Mouse (Mus musculus): ENCODE measurements at regions not wholly inside any gene's neighbourhood (a gene's known extent, or its start where the extent isn't known, plus 50 kb on each side); places are given as distances from the start of the nearest gene placed in this dataset.

DNA sequence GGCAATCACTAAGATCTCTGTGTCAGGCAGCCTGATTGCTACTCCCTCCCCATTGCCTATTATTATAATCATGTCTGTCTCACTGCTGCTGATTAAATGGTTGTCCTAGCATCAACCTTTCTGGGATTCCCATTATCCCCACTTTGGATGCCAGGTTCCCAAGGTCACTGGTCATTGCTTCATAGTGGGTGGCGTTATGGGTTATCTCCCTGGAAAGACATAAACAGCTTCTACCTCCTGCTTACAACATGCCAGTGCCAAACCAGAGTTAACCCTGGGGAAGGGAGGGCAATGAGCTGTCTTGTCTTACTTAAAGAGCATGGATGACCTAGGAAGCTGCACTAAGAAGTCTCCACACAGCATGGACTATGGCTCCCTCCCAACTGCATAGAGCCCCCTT, 136.9 kb downstream of the Uaca start:
- ATAC-seq: no peak
- Histone ChIP-seq H3K4me3 (ENCODE audit: low read length) (no peak overlapping the region), H3K27ac (ENCODE audit: low read depth, low read length) (no peak overlapping the region), H3K36me3 (ENCODE audit: control insufficient read depth, insufficient read depth, low read length) (no peaks in the 10 kb centered on the region), H3K9ac (ENCODE audit: low read depth, low read length) (no peak overlapping the region), H3K27me3 (replicated peaks; ENCODE audit: control insufficient read depth, insufficient read depth, low read length) (no peaks in the 10 kb centered on the region), H3K9me3 (ENCODE audit: control insufficient read depth, low read length) (no peaks in the 10 kb centered on the region), H3K4me2 (ENCODE audit: low read length) (no peak overlapping the region), H3K4me1 (ENCODE audit: control insufficient read depth, insufficient read depth, low read depth, low read length) (no peaks in the 10 kb centered on the region)
- WGBS: 100% methylated on average over 1 of the region's 1 CpGs

DNA sequence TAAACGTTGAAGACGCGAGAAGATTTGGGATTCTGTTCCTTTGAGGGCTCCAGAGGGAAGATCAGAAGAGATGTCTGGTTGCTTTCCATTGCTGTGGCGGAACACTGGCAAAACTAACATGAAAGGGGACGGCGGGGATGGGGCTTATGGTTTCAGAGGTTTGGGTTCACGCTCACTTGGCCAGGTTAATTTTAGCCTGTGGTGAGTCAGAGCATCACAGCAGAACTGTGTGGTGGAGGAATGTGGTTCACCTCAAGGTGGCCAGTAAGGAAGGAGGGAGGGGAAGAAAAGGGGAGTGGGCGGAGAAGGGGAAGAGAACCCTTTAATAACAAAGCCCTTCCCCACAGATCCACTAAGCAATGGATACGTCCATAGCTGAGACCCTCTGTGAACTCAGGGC, 142.6 kb downstream of the Uaca start:
- H3K4me3 ChIP-seq (ENCODE audit: low read length): no peak overlapping the region
- H3K27ac ChIP-seq (ENCODE audit: low read depth, low read length): no peak overlapping the region
- H3K4me1 ChIP-seq (ENCODE audit: control insufficient read depth, insufficient read depth, low read depth, low read length): no peaks in the 10 kb centered on the region
- ATAC-seq: no peak
- no peak overlapping the region for H3K9ac ChIP-seq (ENCODE audit: low read depth, low read length)
- no peaks in the 10 kb centered on the region for H3K9me3 ChIP-seq (ENCODE audit: control insufficient read depth, low read length)
- H3K36me3 ChIP-seq (ENCODE audit: control insufficient read depth, insufficient read depth, low read length): no peaks in the 10 kb centered on the region
- H3K4me2 ChIP-seq (ENCODE audit: low read length): no peak overlapping the region
- 92% methylated on average over 9 of the region's 9 CpGs for whole genome bisulfite sequencing
- no peaks in the 10 kb centered on the region for H3K27me3 ChIP-seq (replicated peaks; ENCODE audit: control insufficient read depth, insufficient read depth, low read length)

DNA sequence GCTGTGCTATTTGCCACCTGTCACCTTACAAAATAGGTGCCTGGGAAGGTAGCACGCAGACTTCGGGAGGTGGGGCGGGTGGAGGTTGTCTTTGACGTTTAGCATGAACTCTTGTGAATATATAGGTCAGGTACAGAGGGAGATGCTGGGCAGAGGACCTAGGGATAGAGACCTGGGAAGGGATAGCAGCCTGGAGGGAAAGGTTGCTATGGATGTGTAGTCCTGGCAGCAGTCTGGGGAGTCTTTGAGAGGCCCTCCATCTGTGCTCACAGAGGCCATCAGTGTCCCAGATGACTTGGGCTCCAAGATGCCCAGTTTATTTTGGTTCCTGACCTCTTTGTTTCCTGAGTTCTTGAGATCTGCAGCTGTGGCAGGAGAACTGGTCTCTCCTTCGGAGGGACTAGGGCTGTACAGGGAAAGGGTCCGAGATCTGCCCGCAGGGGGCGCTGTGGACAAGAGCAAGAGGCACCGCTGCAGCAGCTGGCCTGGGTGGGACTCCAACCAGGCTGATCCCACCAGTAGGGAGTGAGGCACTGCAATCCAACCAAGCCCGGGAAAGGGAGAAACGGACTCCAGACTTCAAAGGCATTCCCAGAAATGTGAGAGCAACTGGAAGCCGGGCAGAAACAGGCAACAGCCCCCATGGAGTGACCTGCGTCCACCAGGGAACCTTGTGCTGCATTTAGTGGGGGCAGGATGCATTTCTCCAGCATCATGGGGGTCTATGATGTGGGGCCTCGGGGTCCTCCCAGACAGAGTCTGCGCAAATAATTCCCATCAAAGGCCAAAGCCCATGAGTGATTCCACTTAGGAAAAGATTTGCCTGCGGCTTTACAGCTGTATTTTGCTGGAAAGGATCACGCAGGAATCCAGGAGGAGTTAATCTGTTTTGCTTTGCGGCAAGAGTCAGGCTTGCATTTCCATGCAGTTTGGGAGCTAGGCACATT, 145.8 kb downstream of the Uaca start:
- no peaks in the 10 kb centered on the region for H3K9me3 ChIP-seq (ENCODE audit: control insufficient read depth, low read length)
- no peaks in the 10 kb centered on the region; the same call in 1 of the 2 replicates for H3K27me3 ChIP-seq (replicated peaks; ENCODE audit: control insufficient read depth, insufficient read depth, low read length)
- no peaks in the 10 kb centered on the region for H3K36me3 ChIP-seq (ENCODE audit: control insufficient read depth, insufficient read depth, low read length)
- no peaks in the 10 kb centered on the region for H3K4me1 ChIP-seq (ENCODE audit: control insufficient read depth, insufficient read depth, low read depth, low read length)
- no peak overlapping the region for H3K4me3 ChIP-seq (ENCODE audit: low read length)
- ATAC-seq: peak; percentile 93
- no peak overlapping the region for H3K27ac ChIP-seq (ENCODE audit: low read depth, low read length)
- 25% methylated on average over 18 of the region's 18 CpGs for WGBS
- no peak overlapping the region for H3K9ac ChIP-seq (ENCODE audit: low read depth, low read length)
- H3K4me2 ChIP-seq (ENCODE audit: low read length): no peak overlapping the region

DNA sequence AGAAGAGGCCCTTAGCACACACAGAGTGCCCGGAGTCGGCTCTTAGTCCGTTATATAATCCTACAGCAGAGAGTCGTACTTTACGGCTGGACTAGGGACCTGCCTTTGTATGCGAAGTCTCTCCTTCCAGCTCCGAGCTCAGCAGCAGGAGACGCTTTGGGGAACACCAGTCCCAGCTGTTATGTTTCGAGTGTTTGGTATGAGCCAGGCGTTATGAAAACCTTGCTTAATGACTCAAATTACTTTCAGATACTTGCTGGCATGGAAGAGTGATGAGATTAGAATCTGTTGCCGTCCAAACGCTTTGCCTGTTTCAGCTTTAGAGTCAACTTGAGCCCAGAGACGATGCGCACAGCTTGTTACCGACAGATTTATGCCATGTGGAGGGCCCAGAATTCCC, 153.0 kb downstream of the Uaca start:
- H3K27me3 ChIP-seq (replicated peaks; ENCODE audit: control insufficient read depth, insufficient read depth, low read length): no peaks in the 10 kb centered on the region; the same call in 1 of the 2 replicates
- H3K4me3 ChIP-seq (ENCODE audit: low read length): no peak overlapping the region
- H3K4me2 ChIP-seq (ENCODE audit: low read length): no peak overlapping the region
- no peaks in the 10 kb centered on the region for H3K36me3 ChIP-seq (ENCODE audit: control insufficient read depth, insufficient read depth, low read length)
- no peak overlapping the region for H3K9ac ChIP-seq (ENCODE audit: low read depth, low read length)
- 73% methylated on average over 15 of the region's 15 CpGs for WGBS
- H3K9me3 ChIP-seq (ENCODE audit: control insufficient read depth, low read length): no peaks in the 10 kb centered on the region
- peaks cover 17% of the 10 kb centered on the region for H3K4me1 ChIP-seq (ENCODE audit: control insufficient read depth, insufficient read depth, low read depth, low read length)
- no peak for ATAC-seq
- no peak overlapping the region for H3K27ac ChIP-seq (ENCODE audit: low read depth, low read length)

DNA sequence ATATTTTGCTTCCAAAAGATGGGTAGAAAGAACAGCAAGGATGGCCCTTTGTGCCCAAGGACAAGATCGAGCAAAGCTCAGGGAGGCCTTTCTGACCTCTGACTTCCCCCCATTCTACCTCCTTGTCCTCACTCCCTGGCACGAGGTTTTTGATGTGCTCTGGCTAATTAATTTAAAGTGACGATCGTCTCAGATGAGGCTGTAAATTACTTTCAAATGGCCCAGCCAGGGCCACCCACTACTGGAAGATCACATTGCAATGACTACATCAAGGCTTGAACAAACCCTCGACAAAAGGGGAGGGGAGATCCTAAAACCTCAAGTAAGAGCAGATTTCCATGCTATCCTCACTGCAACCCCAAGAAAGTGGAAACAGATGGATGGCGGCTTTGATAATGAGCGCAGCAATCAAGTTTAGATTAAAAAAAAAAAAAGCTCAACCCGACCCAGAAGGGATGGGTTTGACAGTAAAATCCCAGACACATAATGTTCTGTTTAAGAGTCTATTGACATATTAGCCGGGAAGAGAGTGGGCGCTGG, 154.3 kb downstream of the Uaca start:
- peaks cover 17% of the 10 kb centered on the region for H3K4me1 ChIP-seq (ENCODE audit: control insufficient read depth, insufficient read depth, low read depth, low read length)
- ATAC-seq: no peak
- no peaks in the 10 kb centered on the region; the same call in 1 of the 2 replicates for H3K27me3 ChIP-seq (replicated peaks; ENCODE audit: control insufficient read depth, insufficient read depth, low read length)
- WGBS: 51% methylated on average over 10 of the region's 10 CpGs
- no peak overlapping the region for H3K9ac ChIP-seq (ENCODE audit: low read depth, low read length)
- no peaks in the 10 kb centered on the region for H3K36me3 ChIP-seq (ENCODE audit: control insufficient read depth, insufficient read depth, low read length)
- H3K27ac ChIP-seq (ENCODE audit: low read depth, low read length): no peak overlapping the region
- no peak overlapping the region for H3K4me2 ChIP-seq (ENCODE audit: low read length)
- no peaks in the 10 kb centered on the region for H3K9me3 ChIP-seq (ENCODE audit: control insufficient read depth, low read length)
- no peak overlapping the region for H3K4me3 ChIP-seq (ENCODE audit: low read length)

DNA sequence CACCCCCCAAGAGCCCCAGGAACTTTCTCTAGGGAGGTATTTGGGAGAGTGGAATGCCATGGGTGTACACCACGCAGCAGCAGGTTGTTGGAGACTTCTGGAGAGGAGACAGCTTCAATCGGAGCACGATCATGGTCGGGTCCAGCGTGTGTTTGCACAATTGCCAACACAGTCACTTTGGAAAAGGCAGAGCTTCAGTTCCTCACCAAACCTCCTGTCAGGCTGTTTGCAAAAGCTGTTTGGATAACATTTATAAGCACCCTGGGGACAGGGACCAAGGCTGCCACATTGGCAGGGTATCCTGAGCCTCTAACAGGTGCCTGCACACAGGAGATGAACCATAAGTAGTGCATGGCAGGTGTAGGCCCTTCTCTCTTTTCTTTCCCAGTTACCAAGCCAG, 155.8 kb downstream of the Uaca start:
- Histone ChIP-seq H3K9ac (ENCODE audit: low read depth, low read length) (no peak overlapping the region), H3K36me3 (ENCODE audit: control insufficient read depth, insufficient read depth, low read length) (no peaks in the 10 kb centered on the region), H3K4me3 (ENCODE audit: low read length) (no peak overlapping the region), H3K4me1 (ENCODE audit: control insufficient read depth, insufficient read depth, low read depth, low read length) (peaks cover 19% of the 10 kb centered on the region), H3K9me3 (ENCODE audit: control insufficient read depth, low read length) (no peaks in the 10 kb centered on the region), H3K27me3 (replicated peaks; ENCODE audit: control insufficient read depth, insufficient read depth, low read length) (no peaks in the 10 kb centered on the region), H3K27ac (ENCODE audit: low read depth, low read length) (no peak overlapping the region; the same call in 1 of the 2 replicates), H3K4me2 (ENCODE audit: low read length) (no peak overlapping the region)
- no peak for ATAC-seq
- 87% methylated on average over 5 of the region's 5 CpGs for WGBS

DNA sequence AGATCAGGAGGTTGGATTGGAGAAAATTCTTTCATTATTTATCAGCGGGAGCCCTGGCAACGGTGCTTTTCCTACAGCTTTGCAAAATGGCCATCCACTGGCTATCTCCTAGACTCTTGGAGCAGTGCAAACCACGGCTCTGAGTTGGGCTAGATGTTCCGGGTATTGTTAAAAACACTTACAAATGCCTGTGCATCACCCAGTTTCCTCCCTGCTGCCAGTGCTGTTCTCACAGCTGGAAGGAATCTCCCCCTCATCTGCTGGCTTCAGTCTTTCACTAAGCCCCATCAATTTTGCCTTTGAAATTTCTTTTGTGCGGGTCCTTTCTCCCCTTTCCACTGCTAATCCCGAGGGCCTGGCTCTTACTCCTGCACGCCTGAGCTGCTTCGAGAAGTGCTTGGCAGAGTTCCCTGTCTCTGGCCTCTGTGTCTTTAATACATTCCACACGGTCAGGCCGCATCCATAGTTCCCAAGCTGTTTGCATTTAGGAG, 156.8 kb downstream of the Uaca start:
- H3K4me3 ChIP-seq (ENCODE audit: low read length): no peak overlapping the region
- no peaks in the 10 kb centered on the region for H3K9me3 ChIP-seq (ENCODE audit: control insufficient read depth, low read length)
- no peak overlapping the region for H3K4me2 ChIP-seq (ENCODE audit: low read length)
- H3K4me1 ChIP-seq (ENCODE audit: control insufficient read depth, insufficient read depth, low read depth, low read length): peaks cover 19% of the 10 kb centered on the region
- no peaks in the 10 kb centered on the region for H3K36me3 ChIP-seq (ENCODE audit: control insufficient read depth, insufficient read depth, low read length)
- H3K27me3 ChIP-seq (replicated peaks; ENCODE audit: control insufficient read depth, insufficient read depth, low read length): no peaks in the 10 kb centered on the region
- 7% methylated on average over 10 of the region's 10 CpGs for WGBS
- H3K9ac ChIP-seq (ENCODE audit: low read depth, low read length): no peak overlapping the region
- peak overlapping the region; percentile 48 for H3K27ac ChIP-seq (ENCODE audit: low read depth, low read length)
- peak; percentile 83 for ATAC-seq

DNA sequence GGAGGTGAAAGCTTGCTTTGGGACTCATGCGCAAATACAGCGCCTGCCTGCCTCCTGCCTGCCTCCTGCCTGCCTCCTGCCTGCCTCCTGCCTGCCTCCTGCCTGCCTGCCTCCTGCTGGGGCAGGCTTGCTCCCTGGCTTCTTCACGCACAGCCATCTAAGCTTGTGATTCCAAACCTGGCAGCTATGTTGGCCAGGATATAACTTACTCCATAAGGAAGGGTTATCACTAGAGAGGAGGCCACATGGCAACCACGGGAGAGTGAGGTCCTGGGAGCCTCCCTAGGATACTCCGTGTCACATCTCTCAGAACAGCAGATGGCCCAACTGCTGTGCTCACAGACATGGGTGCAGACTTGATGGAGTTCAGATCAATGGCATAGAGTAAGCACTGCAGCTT, 163.1 kb downstream of the Uaca start:
- WGBS: 56% methylated on average over 5 of the region's 5 CpGs
- ATAC-seq: no peak
- H3K4me1 ChIP-seq (ENCODE audit: control insufficient read depth, insufficient read depth, low read depth, low read length): peaks cover 3% of the 10 kb centered on the region; the same call in 1 of the 2 replicates
- H3K9me3 ChIP-seq (ENCODE audit: control insufficient read depth, low read length): no peaks in the 10 kb centered on the region
- H3K4me3 ChIP-seq (ENCODE audit: low read length): no peak overlapping the region
- H3K9ac ChIP-seq (ENCODE audit: low read depth, low read length): no peak overlapping the region
- H3K36me3 ChIP-seq (ENCODE audit: control insufficient read depth, insufficient read depth, low read length): no peaks in the 10 kb centered on the region
- H3K27me3 ChIP-seq (replicated peaks; ENCODE audit: control insufficient read depth, insufficient read depth, low read length): no peaks in the 10 kb centered on the region
- no peak overlapping the region for H3K27ac ChIP-seq (ENCODE audit: low read depth, low read length)
- H3K4me2 ChIP-seq (ENCODE audit: low read length): no peak overlapping the region

DNA sequence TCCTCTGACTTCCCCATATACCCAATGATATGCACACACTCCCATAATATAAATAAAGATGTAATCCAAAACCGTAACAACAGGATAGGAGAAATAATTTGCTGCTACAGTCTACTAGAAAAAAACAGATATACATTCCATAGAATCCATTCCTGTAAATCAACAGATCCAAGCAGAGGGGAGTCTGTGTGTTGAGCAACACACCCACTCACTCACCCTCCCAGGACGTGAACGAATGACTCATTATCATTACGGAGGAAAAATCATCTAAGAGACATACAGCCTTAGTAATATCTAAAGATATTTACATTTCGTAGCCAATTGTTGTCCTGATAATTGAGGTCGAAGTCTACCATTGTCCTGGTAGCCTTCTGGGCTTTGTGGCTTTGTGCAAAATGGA, 165.2 kb downstream of the Uaca start:
- H3K9ac ChIP-seq (ENCODE audit: low read depth, low read length): no peak overlapping the region
- ATAC-seq: no peak
- H3K4me1 ChIP-seq (ENCODE audit: control insufficient read depth, insufficient read depth, low read depth, low read length): no peaks in the 10 kb centered on the region
- H3K4me2 ChIP-seq (ENCODE audit: low read length): no peak overlapping the region
- H3K27ac ChIP-seq (ENCODE audit: low read depth, low read length): no peak overlapping the region
- no peak overlapping the region for H3K4me3 ChIP-seq (ENCODE audit: low read length)
- H3K27me3 ChIP-seq (replicated peaks; ENCODE audit: control insufficient read depth, insufficient read depth, low read length): no peaks in the 10 kb centered on the region
- WGBS: 89% methylated on average over 6 of the region's 6 CpGs
- no peaks in the 10 kb centered on the region for H3K36me3 ChIP-seq (ENCODE audit: control insufficient read depth, insufficient read depth, low read length)
- H3K9me3 ChIP-seq (ENCODE audit: control insufficient read depth, low read length): no peaks in the 10 kb centered on the region
